Mouse (Mus musculus): Measurements from ENCODE around the gene H2-M3.
"Not testable (repeated sequence)": the region's sequence is repeated elsewhere in the genome, so short reads cannot be mapped to it uniquely, and the experiment has no call there.

The H2-M3 gene

GRCm38 (mm10) chr17:37270058-37270701 is at the start of gene H2-M3:
TSS of gene H2-M3 (plus strand) at chr17:37270220.
- DNase-seq: peak; percentile 95

GRCm38 (mm10) chr17:37221879-37222278 is 48.1 kb upstream of the H2-M3 start:
- DNase-seq: no peak

- not testable (repeated sequence) for DNase-seq
Observed at GRCm38 (mm10) chr17:37237230-37237629, 32.8 kb upstream of the H2-M3 start, which contains the start of gene Olfr97. TSS of gene Olfr97 (minus strand) at chr17:37237330.

- DNase-seq: no peak
Observed at GRCm38 (mm10) chr17:37242198-37242597, 27.8 kb upstream of the H2-M3 start.

- peak; percentile 49 for DNase-seq
Observed at GRCm38 (mm10) chr17:37246715-37247114, 23.3 kb upstream of the H2-M3 start.

GRCm38 (mm10) chr17:37249460-37249859 is 20.6 kb upstream of the H2-M3 start:
- no peak for DNase-seq

- DNase-seq: peak; percentile 21
Observed at GRCm38 (mm10) chr17:37250544-37250943, 19.5 kb upstream of the H2-M3 start.

- no peak for DNase-seq
Observed at GRCm38 (mm10) chr17:37263626-37264025, 6.4 kb upstream of the H2-M3 start, which contains the start of gene Olfr98. TSS of gene Olfr98 (minus strand) at chr17:37263749.

GRCm38 (mm10) chr17:37270702-37271092 is 677 bp downstream of the H2-M3 start:
- peak; percentile 56 for DNase-seq

GRCm38 (mm10) chr17:37275626-37276248 is 5.7 kb downstream of the H2-M3 start:
- no peak for DNase-seq

GRCm38 (mm10) chr17:37276573-37276972 is 6.6 kb downstream of the H2-M3 start:
- DNase-seq: no peak

GRCm38 (mm10) chr17:37280331-37280730 is 10.3 kb downstream of the H2-M3 start:
- no peak for DNase-seq

- DNase-seq: no peak
Observed at GRCm38 (mm10) chr17:37283360-37283759, 13.3 kb downstream of the H2-M3 start, which contains the start of gene Olfr99. TSS of gene Olfr99 (minus strand) at chr17:37283460.

- no peak for DNase-seq
Observed at GRCm38 (mm10) chr17:37304213-37304612, 34.2 kb downstream of the H2-M3 start, which contains the start of gene Olfr101. TSS of gene Olfr101 (minus strand) at chr17:37304313.

GRCm38 (mm10) chr17:37308483-37308882 is 38.5 kb downstream of the H2-M3 start:
- DNase-seq: no peak

- DNase-seq: no peak
Observed at GRCm38 (mm10) chr17:37310146-37310699, 40.2 kb downstream of the H2-M3 start.

- DNase-seq: no peak
Observed at GRCm38 (mm10) chr17:37316954-37317353, 46.9 kb downstream of the H2-M3 start, which contains the start of gene Olfr102. TSS of gene Olfr102 (minus strand) at chr17:37317054.

Data from lung, postnatal 14 days (tissue).